Mouse (Mus musculus): Measurements from ENCODE around the gene Tspoap1.

GRCm38 (mm10) chr11:87807433-87807832 lies 47.1 kb downstream of the Tspoap1 start:
- TF ChIP-seq CTCF (IDR thresholded peaks at IDR 0.05; ENCODE audit: low read depth) (no peak), EP300 (IDR thresholded peaks at IDR 0.05; ENCODE audit: low read depth) (no peak)

Measured in liver, postnatal 0 days (tissue).